Mouse (Mus musculus): ENCODE results near the gene Prl8a6.

Gene Prl8a6

GRCm38 (mm10) chr13:27438588-27438987 lies at the start of gene Prl8a6:
Prl8a6 (minus strand) TSS chr13:27438688.
- in situ Hi-C loops (cut with MboI; ENCODE audit: low sequenced_read_pairs): no loop called here

- in situ Hi-C loops (cut with MboI; ENCODE audit: low sequenced_read_pairs): no loop called here
These were observed 5.3 kb downstream of the Prl8a6 start for GRCm38 (mm10) chr13:27433159-27433558.

DNA sequence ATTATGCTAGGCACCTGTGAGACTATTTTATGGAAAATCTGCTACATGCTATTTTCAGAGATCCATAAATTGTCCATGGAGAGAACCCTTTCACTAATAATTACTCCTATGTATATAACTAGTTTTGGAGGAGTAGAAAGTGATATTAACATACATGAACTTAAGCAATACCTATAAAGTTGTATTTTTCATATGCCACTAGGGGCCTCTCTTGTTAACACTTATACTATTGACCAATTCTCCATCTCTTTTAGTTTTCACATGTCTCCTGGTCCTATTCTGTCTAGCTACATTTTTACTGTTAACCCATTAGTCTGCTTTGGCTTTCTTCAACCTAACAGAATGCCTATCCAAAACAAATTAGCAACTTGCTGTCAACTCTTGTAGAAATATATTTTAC lies 24.8 kb downstream of the Prl8a6 start:
- in situ Hi-C loops (cut with MboI; ENCODE audit: low sequenced_read_pairs): no loop called here

GRCm38 (mm10) chr13:27399061-27399724 lies 39.3 kb downstream of the Prl8a6 start:
- in situ Hi-C loops (cut with MboI; ENCODE audit: low sequenced_read_pairs): no loop called here

DNA sequence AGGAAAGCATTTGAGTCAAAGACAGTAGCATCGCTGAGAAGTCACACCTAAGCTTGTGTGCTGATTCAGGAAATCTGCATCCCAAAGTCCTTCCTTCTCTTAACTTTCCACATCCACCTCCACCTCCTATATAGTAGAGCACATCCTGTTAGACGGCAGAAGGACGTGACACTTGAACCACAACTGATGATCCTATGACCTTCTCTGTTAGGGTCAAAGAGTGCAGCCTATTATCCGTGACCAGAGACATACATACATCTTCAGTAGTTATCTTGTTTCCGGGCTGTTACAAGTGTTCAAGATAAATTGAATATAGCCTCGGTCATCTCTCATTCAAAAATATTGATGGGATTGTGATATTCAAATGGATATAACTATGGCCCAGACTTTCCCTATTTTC lies 47.7 kb downstream of the Prl8a6 start, which contains the start of gene Prl2b1:
TSS of gene Prl2b1 (minus strand) at position 101 of the 400 bp plus-strand sequence.
- in situ Hi-C loops (cut with MboI; ENCODE audit: low sequenced_read_pairs): no loop called here

Measured in CH12F3 (cell line).